Mouse (Mus musculus): ENCODE results near the gene Ier3. TPM values are rescaled to one million over a fixed set of nuclear protein-coding genes. Genes with fewer than 3 reads are reported as not detected.
A peak's percentile ranks its signal among the peaks of the same experiment; 100 is the strongest.

Ier3 gene
- polyA plus RNA-seq, 1 experiment from 2014 or later, result 2.5 TPM

- peak; percentile 45 for DNase-seq (ENCODE audit: low spot score, missing footprints)
- Histone ChIP-seq H3K9me3 (ENCODE audit: control insufficient read depth, low read length) (no peaks in the 10 kb centered on the region), H3K4me3 (ENCODE audit: low read depth, low read length) (no peak overlapping the region), H3K4me2 (no peak overlapping the region), H3K36me3 (ENCODE audit: control insufficient read depth, insufficient read depth, low read length) (peaks cover 38% of the 10 kb centered on the region), H3K4me1 (ENCODE audit: control insufficient read depth, insufficient read depth, low read length) (no peaks in the 10 kb centered on the region), H3K9ac (ENCODE audit: low read length) (no peak overlapping the region), H3K27me3 (ENCODE audit: control insufficient read depth, insufficient read depth, low read length) (no peaks in the 10 kb centered on the region), H3K27ac (ENCODE audit: low read depth, low read length) (no peak overlapping the region)
- WGBS, result 83% methylated on average over 3 of the region's 3 CpGs
- ATAC-seq (ENCODE audit: low FRiP score), result no peak
Observed at GRCm38 (mm10) chr17:35850974-35851373, 29.5 kb downstream of the Ier3 start.

- no peak overlapping the region for H3K27ac ChIP-seq (ENCODE audit: low read depth, low read length)
- peaks cover 9% of the 10 kb centered on the region for H3K4me1 ChIP-seq (ENCODE audit: control insufficient read depth, insufficient read depth, low read length)
- H3K9me3 ChIP-seq (ENCODE audit: control insufficient read depth, low read length), result no peaks in the 10 kb centered on the region
- no peaks in the 10 kb centered on the region for H3K27me3 ChIP-seq (ENCODE audit: control insufficient read depth, insufficient read depth, low read length)
- peaks cover 10% of the 10 kb centered on the region for H3K36me3 ChIP-seq (ENCODE audit: control insufficient read depth, insufficient read depth, low read length)
- DNase-seq (ENCODE audit: low spot score, missing footprints) (peak; percentile 74), ATAC-seq (ENCODE audit: low FRiP score) (no peak)
- no peak overlapping the region for H3K4me2 ChIP-seq
- 85% methylated on average over 1 of the region's 1 CpGs for WGBS
- no peak overlapping the region for H3K9ac ChIP-seq (ENCODE audit: low read length)
- H3K4me3 ChIP-seq (ENCODE audit: low read depth, low read length), result no peak overlapping the region
Observed at GRCm38 (mm10) chr17:35859371-35859770, 37.9 kb downstream of the Ier3 start.

- no peaks in the 10 kb centered on the region for H3K27me3 ChIP-seq (ENCODE audit: control insufficient read depth, insufficient read depth, low read length)
- H3K9ac ChIP-seq (ENCODE audit: low read length), result no peak overlapping the region
- 68% methylated on average over 2 of the region's 2 CpGs for WGBS
- DNase-seq (ENCODE audit: low spot score, missing footprints) (peak; percentile 81), ATAC-seq (ENCODE audit: low FRiP score) (no peak)
- H3K9me3 ChIP-seq (ENCODE audit: control insufficient read depth, low read length), result no peaks in the 10 kb centered on the region
- H3K4me3 ChIP-seq (ENCODE audit: low read depth, low read length), result no peak overlapping the region
- peaks cover 11% of the 10 kb centered on the region for H3K4me1 ChIP-seq (ENCODE audit: control insufficient read depth, insufficient read depth, low read length)
- peaks cover 6% of the 10 kb centered on the region for H3K36me3 ChIP-seq (ENCODE audit: control insufficient read depth, insufficient read depth, low read length)
- H3K27ac ChIP-seq (ENCODE audit: low read depth, low read length), result no peak overlapping the region
- no peak overlapping the region for H3K4me2 ChIP-seq
Observed at GRCm38 (mm10) chr17:35859835-35860234, 38.4 kb downstream of the Ier3 start.

GRCm38 (mm10) chr17:35860831-35861197, 39.3 kb downstream of the Ier3 start:
- peak overlapping the region; percentile 66 for H3K4me2 ChIP-seq
- no peak for DNase-seq (ENCODE audit: low spot score, missing footprints)
- no peak for ATAC-seq (ENCODE audit: low FRiP score)
- peaks cover 14% of the 10 kb centered on the region for H3K4me1 ChIP-seq (ENCODE audit: control insufficient read depth, insufficient read depth, low read length)
- 6% methylated on average over 12 of the region's 12 CpGs for WGBS
- peak overlapping the region; percentile 91 for H3K27ac ChIP-seq (ENCODE audit: low read depth, low read length)
- no peaks in the 10 kb centered on the region for H3K9me3 ChIP-seq (ENCODE audit: control insufficient read depth, low read length)
- H3K9ac ChIP-seq (ENCODE audit: low read length), result peak overlapping the region; percentile 86
- H3K27me3 ChIP-seq (ENCODE audit: control insufficient read depth, insufficient read depth, low read length), result no peaks in the 10 kb centered on the region
- H3K36me3 ChIP-seq (ENCODE audit: control insufficient read depth, insufficient read depth, low read length), result peaks cover 4% of the 10 kb centered on the region
- peak overlapping the region; percentile 69 for H3K4me3 ChIP-seq (ENCODE audit: low read depth, low read length)

GRCm38 (mm10) chr17:35861198-35861857, 39.8 kb downstream of the Ier3 start, which contains the start of gene Nrm:
Gene Nrm, plus strand, starts transcription at chr17:35861318.
- ATAC-seq (ENCODE audit: low FRiP score), result peak; percentile 90
- Histone ChIP-seq H3K36me3 (ENCODE audit: control insufficient read depth, insufficient read depth, low read length) (peaks cover 4% of the 10 kb centered on the region), H3K27ac (ENCODE audit: low read depth, low read length) (peak within 1 kb of the TSS; percentile 91), H3K27me3 (ENCODE audit: control insufficient read depth, insufficient read depth, low read length) (no peaks in the 10 kb centered on the region), H3K4me3 (ENCODE audit: low read depth, low read length) (peak within 1 kb of the TSS; percentile 69), H3K9me3 (ENCODE audit: control insufficient read depth, low read length) (no peaks in the 10 kb centered on the region), H3K9ac (ENCODE audit: low read length) (peak within 1 kb of the TSS; percentile 86), H3K4me2 (peak within 1 kb of the TSS; percentile 66), H3K4me1 (ENCODE audit: control insufficient read depth, insufficient read depth, low read length) (peaks cover 14% of the 10 kb centered on the region)
- peak; percentile 98 for DNase-seq (ENCODE audit: low spot score, missing footprints)
- WGBS, result under 1% methylated on average over 47 of the region's 47 CpGs

GRCm38 (mm10) chr17:35864832-35865353, 43.4 kb downstream of the Ier3 start:
- Histone ChIP-seq H3K27me3 (ENCODE audit: control insufficient read depth, insufficient read depth, low read length) (no peaks in the 10 kb centered on the region), H3K4me3 (ENCODE audit: low read depth, low read length) (peak overlapping the region; percentile 61), H3K9me3 (ENCODE audit: control insufficient read depth, low read length) (no peaks in the 10 kb centered on the region), H3K4me2 (peak overlapping the region; percentile 77), H3K9ac (ENCODE audit: low read length) (peak overlapping the region; percentile 92), H3K36me3 (ENCODE audit: control insufficient read depth, insufficient read depth, low read length) (no peaks in the 10 kb centered on the region), H3K27ac (ENCODE audit: low read depth, low read length) (peak overlapping the region; percentile 99), H3K4me1 (ENCODE audit: control insufficient read depth, insufficient read depth, low read length) (peaks cover 41% of the 10 kb centered on the region)
- WGBS, result 22% methylated on average over 10 of the region's 10 CpGs
- ATAC-seq (ENCODE audit: low FRiP score), result no peak
- no peak for DNase-seq (ENCODE audit: low spot score, missing footprints)

GRCm38 (mm10) chr17:35865481-35866280, 44.2 kb downstream of the Ier3 start, which contains the start of gene Ppp1r18:
Gene Ppp1r18, plus strand, starts transcription at chr17:35865593.
- under 1% methylated on average over 46 of the region's 48 CpGs for WGBS
- Histone ChIP-seq H3K4me1 (ENCODE audit: control insufficient read depth, insufficient read depth, low read length) (peaks cover 40% of the 10 kb centered on the region), H3K36me3 (ENCODE audit: control insufficient read depth, insufficient read depth, low read length) (peaks cover 3% of the 10 kb centered on the region; the same call in 1 of the 2 replicates), H3K9me3 (ENCODE audit: control insufficient read depth, low read length) (no peaks in the 10 kb centered on the region), H3K4me3 (ENCODE audit: low read depth, low read length) (peak within 1 kb of the TSS; percentile 61), H3K4me2 (peak within 1 kb of the TSS; percentile 77), H3K27ac (ENCODE audit: low read depth, low read length) (peak within 1 kb of the TSS; percentile 99), H3K9ac (ENCODE audit: low read length) (peak within 1 kb of the TSS; percentile 92), H3K27me3 (ENCODE audit: control insufficient read depth, insufficient read depth, low read length) (no peaks in the 10 kb centered on the region)
- DNase-seq (ENCODE audit: low spot score, missing footprints) (peak; percentile 98), ATAC-seq (ENCODE audit: low FRiP score) (peak; percentile 81)

- H3K4me3 ChIP-seq (ENCODE audit: low read depth, low read length), result peak overlapping the region; percentile 61
- peak overlapping the region; percentile 77 for H3K4me2 ChIP-seq
- peaks cover 38% of the 10 kb centered on the region for H3K4me1 ChIP-seq (ENCODE audit: control insufficient read depth, insufficient read depth, low read length)
- DNase-seq (ENCODE audit: low spot score, missing footprints) (peak; percentile 96), ATAC-seq (ENCODE audit: low FRiP score) (peak; percentile 54)
- H3K9me3 ChIP-seq (ENCODE audit: control insufficient read depth, low read length), result peaks cover 5% of the 10 kb centered on the region
- H3K36me3 ChIP-seq (ENCODE audit: control insufficient read depth, insufficient read depth, low read length), result peaks cover 10% of the 10 kb centered on the region
- peak overlapping the region; percentile 99 for H3K27ac ChIP-seq (ENCODE audit: low read depth, low read length)
- H3K9ac ChIP-seq (ENCODE audit: low read length), result peak overlapping the region; percentile 92
- H3K27me3 ChIP-seq (ENCODE audit: control insufficient read depth, insufficient read depth, low read length), result no peaks in the 10 kb centered on the region
- WGBS, result 0% methylated on average over 38 of the region's 38 CpGs
Observed at GRCm38 (mm10) chr17:35866281-35866831, 44.9 kb downstream of the Ier3 start.
